Mouse (Mus musculus) T-cell, adult 66 days (primary cell): ENCODE results near the gene Aifm3. TPM values are rescaled to one million over a fixed set of nuclear protein-coding genes. Genes with fewer than 3 reads are reported as not detected.

ENCODE experiments used
- total RNA-seq, 2 experiments: library from RNA; stranded (reverse); gene quantifications; 3 replicates in 1 of 2; 4 replicates in 1 of 2; pipeline ENCODE4 v1.2.4; 2023

Gene Aifm3
- total RNA-seq: not detected

DNA sequence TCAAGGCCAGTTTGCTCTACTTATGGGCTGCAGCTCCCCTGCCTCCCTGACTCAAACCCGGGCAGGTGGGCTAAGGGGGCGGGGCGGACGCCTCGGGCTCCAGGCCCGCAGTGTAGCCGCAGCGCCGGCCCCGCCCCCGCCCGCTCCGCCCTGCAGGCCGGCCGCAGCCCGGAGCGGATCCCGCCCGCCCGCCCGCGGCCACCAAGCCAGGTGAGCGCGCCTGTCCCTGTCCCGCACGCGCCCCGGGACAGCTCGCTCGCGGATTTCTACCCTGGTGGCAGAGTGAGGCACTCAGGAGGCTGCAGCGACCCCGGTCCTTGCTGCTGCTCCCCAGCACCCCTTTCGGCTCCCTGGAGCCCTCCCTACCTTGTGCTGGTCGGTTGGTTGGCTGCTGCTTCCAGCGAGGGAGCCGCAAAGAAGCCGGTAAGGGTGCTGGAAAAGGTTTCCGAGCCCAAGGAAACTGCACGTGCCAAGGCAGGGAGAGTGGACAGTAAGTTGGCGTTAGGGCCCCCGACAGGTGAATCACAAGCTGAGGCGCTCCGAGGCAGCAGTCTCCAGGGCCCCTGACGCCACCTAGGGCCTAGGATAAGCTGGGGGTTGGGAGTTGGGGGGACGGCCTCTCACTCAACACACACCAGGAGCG is at the start of gene Aifm3:
Gene Aifm3, plus strand, starts transcription at position 143 of the 643 bp plus-strand sequence.

DNA sequence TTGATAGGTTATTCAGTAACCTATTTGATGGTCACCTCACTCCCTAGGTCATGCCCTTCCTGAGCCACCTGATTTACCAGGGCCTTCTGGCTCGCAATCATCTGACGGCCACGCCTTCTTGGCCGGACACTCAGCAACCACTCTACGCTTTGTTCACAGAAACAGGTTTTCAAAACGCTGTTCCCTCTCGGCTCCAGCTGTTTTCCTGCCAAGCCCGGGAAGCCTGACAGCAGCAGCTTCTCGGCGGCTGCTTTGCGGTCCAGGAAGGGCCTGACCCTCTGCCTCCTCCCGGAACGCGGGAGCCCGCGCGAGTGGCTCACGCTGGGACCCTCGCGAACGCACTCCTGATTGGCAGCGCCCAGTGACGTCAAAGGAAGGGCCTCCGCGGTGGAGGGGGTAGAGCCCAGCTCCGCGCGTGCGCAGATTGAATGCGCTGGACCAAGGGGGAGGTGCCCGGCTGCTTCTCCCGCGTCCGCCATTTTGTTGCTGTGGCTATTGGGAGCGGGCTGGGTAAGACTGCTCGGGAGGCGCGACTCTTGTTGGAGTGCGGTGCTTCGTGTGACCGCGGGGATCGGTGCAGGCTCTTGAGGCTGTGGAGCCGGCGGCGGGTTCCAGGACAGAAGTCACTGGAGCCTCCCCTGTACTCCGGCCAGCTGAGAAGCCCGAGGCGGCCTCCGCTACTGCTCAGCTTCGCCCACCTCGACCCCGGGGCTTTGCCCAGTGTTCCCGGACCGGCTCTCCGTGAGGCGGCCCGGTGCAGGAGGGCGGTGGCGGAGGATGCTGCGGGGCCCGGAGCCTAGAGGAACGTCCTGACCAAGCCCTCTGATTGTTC is 37.7 kb upstream of the Aifm3 start, which contains the start of gene Crkl:
Gene Crkl, plus strand, starts transcription at position 447 of the 832 bp plus-strand sequence.

DNA sequence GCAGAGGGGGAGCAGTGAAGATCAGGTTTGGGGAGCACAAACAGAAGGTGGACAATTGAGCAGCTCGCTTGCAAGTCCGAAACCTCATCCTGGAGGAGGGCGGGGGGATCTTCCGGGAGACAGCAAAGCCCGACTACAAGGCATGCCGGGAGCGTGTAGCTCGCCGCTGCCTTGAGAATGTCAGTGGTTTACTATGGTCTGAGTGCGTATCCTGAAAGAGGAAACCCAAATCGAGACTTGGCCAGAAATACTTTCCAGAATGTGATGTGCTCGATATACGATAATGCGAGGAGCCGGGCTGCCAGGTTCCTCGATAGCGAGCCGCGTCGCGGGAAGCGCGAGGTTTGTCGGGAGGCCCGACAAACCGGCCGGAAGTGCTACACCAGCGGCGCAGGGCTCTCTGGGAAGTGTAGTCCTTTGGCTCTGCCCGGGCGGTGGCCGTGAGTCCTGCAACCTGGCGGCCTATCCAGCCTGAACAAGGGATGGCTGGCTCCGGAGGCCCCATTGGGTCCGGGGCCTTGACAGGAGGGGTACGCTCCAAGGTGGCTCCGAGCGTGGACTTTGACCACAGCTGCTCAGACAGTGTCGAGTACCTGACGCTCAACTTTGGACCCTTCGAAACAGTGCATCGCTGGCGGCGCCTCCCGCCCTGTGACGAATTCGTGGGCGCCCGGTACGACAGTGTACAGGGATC is 19.3 kb downstream of the Aifm3 start, which contains the start of gene Lztr1:
Gene Lztr1, plus strand, starts transcription at position 143 of the 694 bp plus-strand sequence.

DNA sequence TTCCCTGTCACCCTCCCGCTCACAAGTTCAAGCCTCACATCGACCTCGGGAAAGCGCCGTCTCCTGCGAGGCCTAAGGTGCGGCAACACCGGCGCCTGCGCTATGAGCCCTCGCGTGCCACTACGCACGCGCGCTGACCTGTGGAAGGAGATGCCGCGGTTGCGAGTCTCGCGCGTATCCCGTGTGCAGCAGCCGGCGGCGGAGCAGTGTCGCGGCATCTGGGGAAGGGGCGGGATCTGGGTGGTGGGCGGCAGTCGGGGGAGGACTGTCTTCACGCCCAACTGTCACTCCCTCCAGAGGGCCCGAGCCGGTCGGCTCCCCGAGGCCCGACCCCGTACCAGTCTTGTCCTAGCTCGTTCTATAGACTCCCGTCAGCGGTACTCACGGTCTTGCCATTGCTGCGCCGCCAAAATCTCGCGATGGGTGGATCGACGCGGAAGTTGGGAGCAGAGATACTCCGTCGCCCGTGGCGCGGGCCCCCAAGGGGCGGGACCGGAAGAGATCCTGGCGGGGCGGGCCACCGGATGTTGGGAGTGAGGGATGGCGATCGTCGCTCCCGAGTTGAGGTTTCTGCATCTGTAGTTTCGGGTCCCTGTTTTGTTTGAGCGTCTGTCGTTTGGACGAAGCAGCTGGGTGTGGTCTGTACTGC is 41.4 kb downstream of the Aifm3 start, which contains the start of gene Thap7:
Gene Thap7, minus strand, starts transcription at position 497 of the 649 bp plus-strand sequence.

Other genes with a start within 250 kb of the Aifm3 start
- 10 to 100 TPM; 29.1 to 30.4 TPM for gene Tmem191c, start 213.5 kb upstream of the Aifm3 start, total RNA-seq
- not detected for gene Serpind1, start 158.2 kb upstream of the Aifm3 start, total RNA-seq
- 10 to 100 TPM; 18.6 to 23.2 TPM for gene Snap29, start 83.6 kb upstream of the Aifm3 start, total RNA-seq
- 100 to 1,000 TPM; 120 to 132 TPM for gene Pi4ka, start 83.3 kb upstream of the Aifm3 start, total RNA-seq
- 10 to 100 TPM; 51.8 to 59.1 TPM for gene Crkl, start 37.6 kb upstream of the Aifm3 start, total RNA-seq
- 10 to 100 TPM; 79.2 to 84.3 TPM for gene Lztr1, start 19.1 kb downstream of the Aifm3 start, total RNA-seq
- 10 to 100 TPM; 36.6 to 37.3 TPM for gene Thap7, start 41.5 kb downstream of the Aifm3 start, total RNA-seq
- not detected for gene Lrrc74b, start 71.6 kb downstream of the Aifm3 start, total RNA-seq
- not detected for gene P2rx6, start 72.3 kb downstream of the Aifm3 start, total RNA-seq
- under 1 TPM in 1 of 2 experiments, not detected in 1; 0.77 TPM for gene Slc7a4, start 93.6 kb downstream of the Aifm3 start, total RNA-seq
- 10 to 100 TPM; 52.6 to 55.9 TPM for gene Smpd4, start 129.7 kb downstream of the Aifm3 start, total RNA-seq
- 1 to 10 TPM in 1 of 2 experiments, not detected in 1; 1.3 TPM for gene Ccdc74a, start 156.9 kb downstream of the Aifm3 start, total RNA-seq
- gene Med15, start 243.3 kb downstream of the Aifm3 start, total RNA-seq: 100 to 1,000 TPM; 145 to 163 TPM